In genomic region chr11:106170807-106171206, GRCm38 (mm10) we compare ENCODE assay signal across 9 mouse cellular contexts. TPM values are rescaled to one million over a fixed set of nuclear protein-coding genes. Genes with fewer than 3 reads are reported as not detected.
DNase-seq lines count a peak whose midpoint lies in the region; ATAC-seq lines count a peak whose summit lies in the region.
"Had no signal": no experiment of that assay in that cellular context is flagged by ENCODE, and none has a peak within 500 bp of the region (broad histone marks: within the 10 kb centered on the region; RNA-seq: fewer than 3 reads in every experiment).

No protein-coding gene starts in this region.

- no peak overlapping the region for H3K4me2 ChIP-seq in midbrain, embryonic 14.5 days (ENCODE audit: low read length)
- no peak overlapping the region for H3K4me2 ChIP-seq in midbrain, embryonic 13.5 days (replicated peaks)

- ATAC-seq in midbrain, embryonic 14.5 days (ENCODE audit: low FRiP score, low TSS enrichment): no peak
- no peak for ATAC-seq in midbrain, embryonic 13.5 days

- peak; percentile 7 for DNase-seq in adrenal gland, postnatal 14 days
- no peak for DNase-seq in adrenal gland, adult (ENCODE audit: inconsistent age in 2 of 2, low spot score in 1 of 2)
- DNase-seq in midbrain, embryonic 14.5 days: peak; percentile 59
- peak; percentile 67 for DNase-seq in lung, postnatal 10 days
- peak; percentile 87 for DNase-seq in thymus, postnatal 4 days
- DNase-seq in gastrocnemius, postnatal 10 days: no peak
- no peak for DNase-seq in gastrocnemius, adult 18-20 months (ENCODE audit: low spot score)
- DNase-seq: kidney, postnatal 10 days had no signal

- no peaks in the 10 kb centered on the region for H3K27me3 ChIP-seq in midbrain, embryonic 14.5 days (ENCODE audit: control insufficient read depth, insufficient read depth, low read length)
- H3K27me3 ChIP-seq in midbrain, embryonic 13.5 days: no peaks in the 10 kb centered on the region

- H3K9ac ChIP-seq in midbrain, embryonic 14.5 days (replicated peaks; ENCODE audit: low read length): no peak overlapping the region
- H3K9ac ChIP-seq in midbrain, embryonic 13.5 days (replicated peaks): no peak overlapping the region

- WGBS in midbrain, embryonic 14.5 days: 83% methylated on average over 7 of the region's 7 CpGs
- WGBS in midbrain, embryonic 13.5 days: 84% methylated on average over 7 of the region's 7 CpGs

- no peaks in the 10 kb centered on the region for H3K9me3 ChIP-seq in midbrain, embryonic 14.5 days (ENCODE audit: control insufficient read depth, low read length)
- no peaks in the 10 kb centered on the region for H3K9me3 ChIP-seq in midbrain, embryonic 13.5 days

- H3K4me3 ChIP-seq in midbrain, embryonic 14.5 days (replicated peaks; ENCODE audit: low read depth, low read length): no peak overlapping the region
- no peak overlapping the region for H3K4me3 ChIP-seq in midbrain, embryonic 13.5 days (replicated peaks)

- no peak overlapping the region for H3K27ac ChIP-seq in midbrain, embryonic 14.5 days (replicated peaks; ENCODE audit: low read depth, low read length)
- H3K27ac ChIP-seq in midbrain, embryonic 13.5 days: no peak overlapping the region

- H3K36me3 ChIP-seq in midbrain, embryonic 14.5 days (ENCODE audit: control insufficient read depth, insufficient read depth, low read length): peaks cover 47% of the 10 kb centered on the region
- peaks cover 56% of the 10 kb centered on the region for H3K36me3 ChIP-seq in midbrain, embryonic 13.5 days

- H3K4me1 ChIP-seq in midbrain, embryonic 14.5 days (ENCODE audit: control insufficient read depth, insufficient read depth, low read length): no peaks in the 10 kb centered on the region
- H3K4me1 ChIP-seq in midbrain, embryonic 13.5 days (replicated peaks): no peaks in the 10 kb centered on the region

RNA-seq across cellular contexts. Expression of gene Limd2, which starts 10.1 kb away (rescaled TPM):
- total RNA-seq in adrenal gland, postnatal 14 days (2021): 21.1 and 59.4 TPM in 2 replicates
- polyA plus RNA-seq in midbrain, embryonic 14.5 days (2014; fragmentation: Nextera tagmentation; extraction: Ambion mirVana): 161 and 171 TPM in 2 replicates
- polyA plus RNA-seq in midbrain, embryonic 13.5 days (2015; fragmentation: Nextera tagmentation; extraction: Ambion mirVana): 211 TPM in 2 replicates
- 10 to 100 TPM; 13.2 to 18.1 TPM for total RNA-seq in gastrocnemius, postnatal 10 days (2021)
- 1 to 10 TPM; 3.2 to 3.6 TPM for total RNA-seq in gastrocnemius, adult 18-20 months (2021)

RNA-seq across cellular contexts. Expression of gene Gm10840, which starts 10.2 kb away (rescaled TPM):
- total RNA-seq in adrenal gland, postnatal 14 days (2021): not detected in 2 replicates
- polyA plus RNA-seq in midbrain, embryonic 14.5 days (2014; fragmentation: Nextera tagmentation; extraction: Ambion mirVana): not detected in 2 replicates
- 1.7 TPM in 1 of 2 replicates, not detected in the other for polyA plus RNA-seq in midbrain, embryonic 13.5 days (2015; fragmentation: Nextera tagmentation; extraction: Ambion mirVana)
- not detected for total RNA-seq in gastrocnemius, postnatal 10 days (2021)
- not detected for total RNA-seq in gastrocnemius, adult 18-20 months (2021)

RNA-seq across cellular contexts. Expression of gene Strada, which starts 31.2 kb away (rescaled TPM):
- 12.1 and 12.5 TPM in 2 replicates for total RNA-seq in adrenal gland, postnatal 14 days (2021)
- polyA plus RNA-seq in midbrain, embryonic 14.5 days (2014; fragmentation: Nextera tagmentation; extraction: Ambion mirVana): 30.0 and 30.5 TPM in 2 replicates
- 33.8 and 36.9 TPM in 2 replicates for polyA plus RNA-seq in midbrain, embryonic 13.5 days (2015; fragmentation: Nextera tagmentation; extraction: Ambion mirVana)
- total RNA-seq in gastrocnemius, postnatal 10 days (2021): 10 to 100 TPM; 21.5 to 22.8 TPM
- 10 to 100 TPM; 13.7 to 14.1 TPM for total RNA-seq in gastrocnemius, adult 18-20 months (2021)

RNA-seq across cellular contexts. Expression of gene Ccdc47, which starts 45.3 kb away (rescaled TPM):
- 116 and 120 TPM in 2 replicates for total RNA-seq in adrenal gland, postnatal 14 days (2021)
- 48.7 and 87.5 TPM in 2 replicates for polyA plus RNA-seq in midbrain, embryonic 14.5 days (2014; fragmentation: Nextera tagmentation; extraction: Ambion mirVana)
- polyA plus RNA-seq in midbrain, embryonic 13.5 days (2015; fragmentation: Nextera tagmentation; extraction: Ambion mirVana): 96.2 and 101 TPM in 2 replicates
- 10 to 100 TPM; 73.6 to 75.8 TPM for total RNA-seq in gastrocnemius, postnatal 10 days (2021)
- total RNA-seq in gastrocnemius, adult 18-20 months (2021): 10 to 100 TPM; 74.0 to 79.0 TPM

RNA-seq across cellular contexts. Expression of gene Ddx42, which starts 45.9 kb away (rescaled TPM):
- total RNA-seq in adrenal gland, postnatal 14 days (2021): 51.5 and 59.9 TPM in 2 replicates
- 56.3 and 88.3 TPM in 2 replicates for polyA plus RNA-seq in midbrain, embryonic 14.5 days (2014; fragmentation: Nextera tagmentation; extraction: Ambion mirVana)
- 101 and 105 TPM in 2 replicates for polyA plus RNA-seq in midbrain, embryonic 13.5 days (2015; fragmentation: Nextera tagmentation; extraction: Ambion mirVana)
- 10 to 100 TPM; 30.1 to 35.8 TPM for total RNA-seq in gastrocnemius, postnatal 10 days (2021)
- total RNA-seq in gastrocnemius, adult 18-20 months (2021): 10 to 100 TPM; 25.8 to 26.2 TPM

Comparison
In these comparisons a context has a peak if more than half of its experiments do, and no peak if none do; other contexts are left out.
1. DNase-seq: peak in adrenal gland, postnatal 14 days (single experiment), midbrain, embryonic 14.5 days (single experiment), lung, postnatal 10 days (single experiment) and thymus, postnatal 4 days (single experiment); none in adrenal gland, adult (0 of 2), gastrocnemius, postnatal 10 days (single experiment) and gastrocnemius, adult 18-20 months (single experiment).